Mouse (Mus musculus) megakaryocyte-erythroid progenitor cell, adult 5-6 weeks (primary cell): ENCODE data around the gene Mast3. TPM values are rescaled to one million over a fixed set of nuclear protein-coding genes. Genes with fewer than 3 reads are reported as not detected.

Experiments
- ATAC-seq: replicated peaks from 2 replicates; pipeline ENCODE4 v1.8.0; 2016; ENCODE audit warnings: mild to moderate bottlenecking, inconsistent platforms; ENCODE audit not compliant: severe bottlenecking, poor library complexity, low FRiP score, low TSS enrichment
- total RNA-seq, 2 experiments: library from RNA; stranded (forward) in 1 of 2; stranded (reverse) in 1 of 2; fragments of 200-1000, 215-1000 nt in 1 of 2; fragments of >200 nt in 1 of 2; fragmentation: Nextera tagmentation in 1 of 2; gene quantifications; 2 replicates each; pipeline ENCODE4 v1.2.3; 2014 to 2017

Mast3 gene
- total RNA-seq, 2 experiments from 2014 or later, result 6.2 to 54.3 TPM

DNA sequence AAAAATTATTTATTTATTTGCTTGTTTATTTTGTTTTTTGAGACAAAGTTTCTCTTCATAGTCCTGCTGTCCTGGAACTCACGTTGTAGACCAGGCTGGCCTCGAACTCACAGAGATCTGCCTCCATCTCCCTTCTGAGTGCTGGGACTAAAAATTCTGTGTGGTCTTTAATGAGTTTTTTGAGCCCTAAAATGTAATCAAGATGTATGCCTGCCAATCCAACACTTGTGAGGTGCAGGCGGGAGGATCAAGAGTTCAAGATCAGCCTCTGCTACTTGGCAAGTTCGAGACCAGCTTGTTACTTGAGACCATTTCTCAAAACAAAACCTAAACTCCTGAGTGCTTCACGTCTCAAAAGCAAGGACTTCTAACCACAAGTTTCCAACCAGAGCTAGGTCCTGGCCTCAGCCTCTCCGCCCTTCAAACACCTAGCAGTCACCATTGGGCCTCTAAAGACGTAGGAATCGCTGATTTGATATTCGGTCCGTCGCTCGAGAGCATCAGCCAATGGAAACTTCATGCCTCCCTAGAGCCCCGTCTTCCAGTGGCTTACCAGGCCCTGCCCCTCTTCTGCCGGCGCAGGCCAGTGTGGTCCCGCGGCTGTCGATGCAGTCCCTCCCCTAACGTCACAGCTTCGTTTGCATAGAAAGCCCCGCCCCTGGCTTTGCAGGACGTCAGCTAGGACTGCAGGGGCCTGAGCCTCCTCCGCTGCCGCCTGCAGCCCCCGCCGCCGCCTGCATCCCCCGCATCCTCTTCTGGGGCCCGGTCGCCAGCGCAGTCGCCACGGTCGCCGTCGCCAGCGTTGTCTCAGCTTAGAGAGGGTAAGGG lies 50.6 kb downstream of the Mast3 start, which contains the start of gene Rab3a:
TSS of gene Rab3a (plus strand) at position 637 of the 828 bp plus-strand sequence.
- peak; percentile 95 for ATAC-seq

DNA sequence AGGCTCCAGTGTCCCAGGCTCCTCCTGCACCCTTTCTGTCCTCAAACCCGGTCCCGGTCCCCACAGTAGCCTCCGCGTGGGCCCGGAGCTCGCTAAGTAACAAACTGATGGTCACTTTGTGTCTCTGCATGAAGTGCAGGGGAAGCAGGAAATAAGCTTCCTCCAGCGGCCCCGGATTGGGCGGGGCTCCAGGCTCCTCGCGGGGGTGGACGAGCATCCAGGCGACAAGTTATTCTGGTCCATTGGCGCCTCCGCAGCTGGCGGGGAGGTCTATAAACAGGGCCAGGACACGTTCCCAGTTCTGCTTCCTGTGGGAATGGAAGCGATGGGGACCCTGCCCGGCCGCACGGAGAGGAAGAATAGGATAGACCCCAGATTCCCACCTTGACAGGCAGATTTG lies 51.7 kb downstream of the Mast3 start:
- ATAC-seq, result no peak

DNA sequence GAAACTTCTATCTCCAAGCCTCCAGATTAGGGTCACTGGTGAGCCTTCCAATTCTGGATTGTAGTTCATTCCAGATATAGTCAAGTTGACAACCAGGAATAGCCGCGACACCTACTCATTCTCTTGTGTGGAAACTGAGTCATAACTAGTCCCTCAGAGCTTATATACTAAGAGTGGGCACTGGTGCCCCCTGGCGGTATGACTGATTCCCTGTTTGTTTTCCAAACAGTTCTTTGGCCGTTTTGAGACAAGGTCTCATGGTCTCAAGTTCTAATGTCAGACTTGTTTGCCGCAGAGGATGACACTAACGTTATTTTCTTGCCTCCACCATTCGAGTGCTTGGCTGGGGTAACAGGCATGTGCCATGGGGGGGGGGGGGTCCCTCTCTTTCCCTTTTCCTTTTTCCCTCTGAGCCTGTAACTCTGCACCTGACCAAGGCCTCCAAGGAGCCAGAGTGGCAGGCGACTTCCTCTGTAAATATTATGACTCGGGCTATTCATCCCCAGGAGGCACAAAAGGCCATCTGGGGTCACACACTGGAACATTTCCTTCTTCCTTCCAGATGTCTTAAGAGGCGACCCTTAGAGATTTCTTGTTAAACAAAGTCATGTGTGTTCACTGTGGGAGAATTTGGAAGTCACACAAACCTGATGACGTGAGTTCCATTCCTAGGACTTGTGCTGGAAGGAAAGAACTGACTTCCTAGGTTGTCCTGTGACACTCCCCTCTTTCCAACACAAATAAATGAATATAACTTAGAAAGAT lies 52.7 kb downstream of the Mast3 start:
- ATAC-seq, result no peak

DNA sequence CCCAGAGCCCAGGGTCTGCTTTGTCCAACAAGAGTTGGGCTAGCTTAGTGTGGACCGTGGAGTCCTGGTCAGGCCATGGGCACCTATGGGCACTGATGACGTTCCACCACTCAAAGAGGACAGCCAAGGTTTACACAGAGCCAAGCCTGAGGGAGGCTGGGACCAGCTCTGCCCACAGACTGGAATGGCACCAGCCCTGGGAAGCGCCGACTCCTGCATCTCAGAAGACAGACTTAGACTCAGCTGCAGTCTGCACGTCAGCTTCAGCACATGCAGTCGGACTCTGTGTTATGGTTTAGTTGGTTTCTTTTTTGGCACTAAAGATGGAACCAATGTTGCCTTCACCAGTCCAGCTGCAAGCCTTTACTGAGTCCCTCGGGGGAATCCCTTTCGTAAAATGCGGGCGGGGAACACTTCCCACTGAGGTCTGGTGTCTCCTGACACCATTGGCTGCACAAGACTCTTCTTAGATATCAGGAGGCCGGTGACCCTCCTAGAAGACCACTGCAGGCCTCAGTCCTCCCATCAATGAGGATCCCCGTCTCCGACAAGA lies 54.6 kb downstream of the Mast3 start:
- ATAC-seq, result no peak

DNA sequence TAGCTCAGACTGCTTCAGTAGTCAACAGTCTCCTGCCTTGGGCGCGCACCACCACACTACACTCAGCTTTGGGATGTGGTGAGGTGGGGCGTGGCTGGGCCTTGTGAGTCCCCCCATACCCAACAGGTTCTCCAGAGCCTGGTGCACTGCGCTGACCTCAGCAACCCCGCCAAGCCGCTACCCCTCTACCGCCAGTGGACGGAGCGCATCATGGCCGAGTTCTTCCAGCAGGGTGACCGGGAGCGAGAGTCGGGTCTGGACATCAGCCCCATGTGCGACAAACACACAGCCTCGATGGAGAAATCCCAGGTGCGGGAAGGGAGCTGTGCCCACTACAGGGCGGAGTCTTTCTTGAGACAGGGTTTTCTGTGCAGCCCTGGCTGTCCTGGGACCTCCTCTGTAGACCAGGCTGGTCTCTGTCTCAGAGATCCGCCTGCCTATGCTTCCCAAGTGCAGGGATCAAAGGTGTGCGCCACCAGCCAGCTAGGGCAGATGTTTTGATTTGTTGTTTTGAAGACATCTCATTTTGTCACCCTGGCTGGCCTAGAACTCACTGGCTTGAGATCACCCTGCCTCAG lies 55.7 kb downstream of the Mast3 start:
- no peak for ATAC-seq

DNA sequence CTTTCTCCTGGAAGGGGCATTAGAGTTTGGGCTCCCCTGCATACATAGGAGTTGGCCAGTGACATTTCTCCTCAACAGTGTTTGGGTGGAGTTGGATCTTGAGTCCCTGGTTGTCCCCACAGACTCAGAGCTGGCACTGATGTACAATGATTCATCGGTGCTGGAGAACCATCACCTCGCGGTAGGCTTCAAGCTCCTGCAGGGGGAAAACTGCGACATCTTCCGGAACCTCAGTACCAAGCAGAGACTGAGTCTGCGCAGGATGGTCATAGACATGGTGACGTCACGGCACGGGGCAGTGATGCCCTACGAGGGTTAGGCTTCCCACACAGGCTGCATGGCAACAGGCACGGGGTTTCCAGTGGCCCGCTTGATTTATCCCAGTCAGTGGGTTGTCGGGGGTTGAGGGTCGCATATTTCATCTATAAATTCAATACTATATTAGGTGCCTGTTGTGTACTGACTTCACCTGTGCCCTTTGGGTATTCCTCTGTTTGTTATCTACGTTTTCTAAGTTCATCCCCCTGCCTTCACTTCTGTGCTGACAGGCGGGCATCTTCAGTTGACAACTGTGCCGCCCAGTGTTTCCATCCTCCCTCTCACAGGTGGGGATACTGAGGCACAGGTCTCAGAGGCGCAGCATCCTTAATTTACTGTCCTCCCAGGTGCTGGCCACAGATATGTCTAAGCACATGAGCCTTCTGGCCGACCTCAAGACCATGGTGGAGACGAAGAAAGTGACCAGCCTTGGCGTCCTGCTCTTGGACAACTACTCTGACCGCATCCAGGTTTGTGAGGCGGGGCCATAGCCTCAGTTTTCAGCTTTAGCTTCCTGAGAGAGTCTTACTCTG lies 56.4 kb downstream of the Mast3 start:
- no peak for ATAC-seq

DNA sequence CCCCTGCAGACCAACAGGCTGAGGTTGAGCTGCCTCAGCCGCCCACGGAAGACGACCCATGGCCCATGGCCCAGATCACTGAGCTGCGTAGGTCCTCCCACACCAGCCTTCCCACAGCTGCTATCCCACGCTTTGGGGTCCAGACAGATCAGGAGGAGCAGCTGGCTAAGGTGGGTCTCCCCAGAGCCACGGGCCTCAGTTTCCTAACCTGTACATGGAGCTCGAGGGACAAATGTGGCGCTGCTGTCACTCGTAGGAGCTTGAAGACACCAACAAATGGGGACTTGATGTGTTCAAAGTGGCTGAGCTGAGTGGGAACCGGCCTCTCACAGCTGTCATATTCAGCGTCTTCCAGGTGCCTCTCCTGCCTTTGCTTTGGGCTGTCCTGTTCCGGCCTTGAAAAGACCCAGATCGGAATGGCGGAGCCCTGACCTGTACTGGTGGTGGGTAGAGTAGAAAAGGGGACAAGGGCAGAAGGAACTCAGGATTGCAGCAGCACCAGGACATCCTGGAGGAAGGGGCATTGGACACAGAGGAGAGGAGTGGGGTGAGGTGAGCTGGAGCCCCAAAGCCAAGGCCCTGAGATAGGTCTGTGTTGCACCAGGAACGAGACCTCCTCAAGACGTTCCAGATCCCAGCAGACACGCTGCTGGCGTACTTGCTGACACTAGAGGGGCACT lies 57.5 kb downstream of the Mast3 start:
- ATAC-seq, result no peak

DNA sequence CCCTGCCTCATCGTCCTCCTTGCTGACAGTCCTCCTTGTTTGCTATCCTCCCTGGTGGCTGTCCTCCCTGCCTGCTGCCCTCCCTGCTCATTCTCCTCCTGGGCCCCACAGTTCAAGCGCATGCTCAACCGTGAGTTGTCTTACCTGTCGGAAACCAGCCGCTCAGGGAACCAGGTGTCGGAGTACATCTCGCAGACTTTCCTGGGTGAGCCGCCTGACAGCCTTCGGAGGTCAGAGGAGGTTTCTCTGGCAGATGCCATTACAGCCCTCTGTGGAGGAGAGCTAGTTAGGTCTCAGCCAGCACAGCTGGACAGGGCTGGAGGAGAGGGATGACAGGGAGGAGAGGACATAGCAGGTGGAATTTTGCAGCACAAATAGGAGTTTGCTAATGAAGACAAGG lies 58.2 kb downstream of the Mast3 start:
- ATAC-seq, result no peak

DNA sequence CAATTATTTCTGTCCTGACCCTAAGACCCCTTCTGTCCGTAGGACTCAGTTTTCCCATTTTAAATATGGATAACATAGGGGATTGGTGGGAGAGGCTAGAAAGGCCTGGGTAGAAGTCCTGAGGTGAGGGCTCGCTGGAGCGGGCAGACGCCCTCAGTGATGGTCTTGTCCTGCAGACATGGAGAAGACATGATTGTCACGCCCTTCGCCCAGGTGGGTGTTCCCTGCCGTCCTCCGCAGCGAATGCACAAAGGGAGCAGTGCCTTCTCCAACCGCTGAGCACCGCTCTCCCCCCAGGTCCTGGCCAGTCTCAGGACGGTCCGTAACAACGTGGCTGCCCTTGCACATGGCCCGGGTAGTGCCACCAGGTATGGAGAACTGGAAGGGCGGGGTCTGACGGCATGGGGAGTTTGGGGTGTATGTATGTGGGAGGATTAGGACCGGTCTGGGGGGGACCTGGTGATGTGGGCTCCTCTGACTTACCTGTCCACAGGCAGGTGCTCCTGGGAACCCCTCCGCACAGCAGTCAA lies 59.1 kb downstream of the Mast3 start:
- ATAC-seq, result no peak

DNA sequence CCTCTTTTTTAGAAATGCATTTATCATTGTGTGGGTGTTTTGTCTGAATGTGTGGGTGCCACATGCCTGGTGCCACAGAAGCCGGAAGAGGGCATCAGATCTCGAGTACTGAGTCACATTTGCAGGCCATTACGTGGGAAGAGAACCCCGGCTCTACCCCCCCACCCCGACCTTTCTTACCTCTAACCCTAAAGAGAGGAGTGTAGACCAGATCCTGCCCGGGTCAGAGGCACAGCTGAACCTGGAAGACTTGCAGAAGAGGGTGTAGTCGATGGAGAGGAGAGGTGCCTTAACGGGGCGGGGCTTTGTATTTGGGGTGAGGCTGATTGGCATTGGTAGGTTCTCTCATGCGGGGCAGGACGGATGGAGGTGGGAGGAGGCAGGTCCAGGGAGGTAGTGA lies 60.0 kb downstream of the Mast3 start:
- peak; percentile 47; the same call in 1 of the 2 replicates for ATAC-seq

DNA sequence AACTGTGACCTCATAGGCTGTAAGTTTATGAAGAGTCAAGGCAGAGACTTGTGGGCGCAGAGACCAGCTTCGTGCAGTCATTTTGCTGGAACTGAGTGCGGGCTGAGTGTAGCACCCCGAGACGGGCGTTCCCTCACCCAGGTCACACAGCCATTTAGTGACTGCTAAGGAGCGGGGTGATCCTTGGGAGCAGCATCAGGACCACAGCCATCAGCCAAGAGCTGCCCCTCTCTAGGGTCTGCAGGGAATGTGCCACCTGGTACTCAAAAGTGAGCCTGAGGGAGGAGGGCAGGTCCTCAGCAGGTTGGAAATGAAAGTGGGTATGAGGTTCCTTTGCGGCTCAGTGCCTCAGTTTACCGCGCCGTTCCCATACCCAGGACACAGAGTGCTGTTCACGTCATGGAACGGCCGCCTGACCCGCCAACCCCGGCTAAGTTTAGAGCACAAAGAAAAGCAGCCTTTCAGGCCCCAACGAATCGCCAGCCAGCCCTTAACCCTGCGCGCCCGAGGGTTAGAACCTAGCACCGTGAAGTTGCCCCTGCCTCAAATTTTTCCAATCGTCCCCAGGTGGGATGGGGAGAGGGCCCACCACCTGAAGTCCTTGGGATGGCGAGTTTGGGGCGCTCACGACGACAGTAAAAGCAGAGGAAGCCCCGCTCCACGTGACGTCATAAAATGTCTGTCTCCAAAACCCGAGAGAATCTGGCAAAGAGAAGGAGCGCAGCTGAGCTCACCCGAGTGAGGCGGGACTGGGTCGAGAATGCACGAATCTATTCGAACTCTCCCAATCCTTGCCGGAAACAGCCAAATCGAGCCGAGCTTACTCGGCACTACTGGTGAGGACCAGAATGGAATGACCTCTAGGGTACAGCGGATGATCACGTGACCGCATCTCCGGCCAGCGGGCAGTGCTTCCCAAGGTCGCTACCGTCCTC lies 60.9 kb downstream of the Mast3 start:
- no peak for ATAC-seq

DNA sequence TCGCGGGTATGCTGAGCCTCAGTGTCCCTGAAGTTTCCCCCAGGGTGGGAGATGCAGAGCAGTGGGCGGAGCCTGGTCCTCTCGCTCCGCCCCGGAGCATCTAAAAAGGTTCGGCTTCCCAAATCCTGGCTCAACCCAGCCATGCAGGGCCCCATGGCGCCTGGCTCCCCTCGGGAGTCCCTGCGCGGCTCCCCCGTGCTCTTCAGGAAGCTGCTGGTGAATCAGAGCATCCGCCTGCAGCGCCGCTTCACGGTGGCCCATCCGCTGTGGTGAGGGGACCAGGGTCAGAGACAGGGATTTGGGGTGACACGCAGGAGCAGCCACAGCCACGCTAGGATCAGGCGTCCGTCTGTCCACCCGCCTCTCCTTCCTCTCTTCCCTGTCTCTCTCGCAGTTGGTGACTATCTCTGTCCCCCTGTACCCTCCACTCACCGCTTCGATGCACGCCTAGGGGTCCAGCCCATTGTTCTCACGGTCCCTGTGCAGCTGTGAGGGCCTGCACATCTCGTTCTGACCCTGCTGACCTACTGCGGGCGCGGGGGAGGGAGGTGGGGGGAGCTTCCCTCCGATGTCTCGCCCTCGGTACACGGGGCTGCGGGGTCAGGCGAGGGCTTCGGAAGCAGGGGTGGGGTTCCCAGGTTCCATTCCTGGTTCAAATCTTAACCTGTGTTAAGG lies 61.7 kb downstream of the Mast3 start:
- ATAC-seq, result no peak

DNA sequence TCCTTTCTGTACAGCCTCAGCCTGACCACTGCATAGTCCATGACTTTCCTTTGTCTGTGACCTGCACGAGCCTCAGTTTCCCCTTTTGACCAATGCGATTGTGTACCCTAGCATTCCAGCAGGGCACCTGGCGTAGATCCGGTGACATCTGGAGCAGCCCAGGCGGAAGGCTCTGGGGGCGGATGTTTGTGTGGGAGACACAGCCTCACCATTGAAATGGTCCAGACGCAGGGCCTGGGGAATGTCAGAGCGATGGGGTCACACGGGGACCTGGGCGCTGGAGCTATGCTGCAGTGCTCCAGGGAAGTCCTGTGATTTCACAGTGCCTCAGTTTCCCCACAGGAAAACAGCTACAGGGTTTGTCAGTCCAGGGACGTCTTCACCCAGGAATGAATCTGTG lies 62.7 kb downstream of the Mast3 start:
- ATAC-seq, result no peak

DNA sequence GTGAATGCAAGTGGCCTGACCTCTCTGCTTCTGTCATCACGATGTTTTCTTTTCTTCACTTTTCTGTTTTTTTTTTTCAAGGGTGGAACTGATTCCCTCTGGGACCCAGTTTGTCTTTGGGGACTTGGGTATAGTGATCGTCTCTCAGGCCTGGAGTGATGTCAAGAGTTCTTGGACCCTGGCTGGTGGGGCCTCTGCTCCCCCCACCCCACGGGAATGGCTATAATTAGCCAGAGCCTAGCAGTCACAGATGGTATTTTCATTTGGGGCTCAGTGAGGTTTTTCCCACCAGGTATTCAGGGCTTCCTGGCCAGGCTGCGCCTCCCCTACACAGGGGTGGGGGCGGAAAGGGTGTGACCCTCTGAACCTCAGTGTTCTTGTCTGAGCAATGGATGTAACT lies 63.2 kb downstream of the Mast3 start:
- ATAC-seq, result no peak

DNA sequence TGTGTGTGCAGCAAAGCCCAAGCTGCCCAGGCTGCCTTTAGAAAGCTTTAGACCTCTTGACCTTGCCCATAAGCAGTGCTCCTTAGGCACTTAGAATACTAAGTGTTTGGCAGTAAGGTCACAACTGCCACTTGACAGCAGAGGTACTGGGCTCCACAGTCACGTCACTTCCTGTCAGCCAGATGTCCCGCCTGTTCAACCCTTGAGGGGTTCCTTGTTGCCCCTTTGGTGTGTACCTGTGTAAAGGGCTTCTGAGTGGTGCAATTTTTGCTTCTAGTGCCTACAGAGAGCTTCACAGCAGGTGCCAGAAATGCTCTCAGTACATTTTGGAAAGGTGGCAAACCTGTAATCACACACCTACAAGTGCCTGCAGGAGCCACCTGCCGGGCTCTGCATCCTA lies 66.6 kb downstream of the Mast3 start:
- no peak for ATAC-seq

DNA sequence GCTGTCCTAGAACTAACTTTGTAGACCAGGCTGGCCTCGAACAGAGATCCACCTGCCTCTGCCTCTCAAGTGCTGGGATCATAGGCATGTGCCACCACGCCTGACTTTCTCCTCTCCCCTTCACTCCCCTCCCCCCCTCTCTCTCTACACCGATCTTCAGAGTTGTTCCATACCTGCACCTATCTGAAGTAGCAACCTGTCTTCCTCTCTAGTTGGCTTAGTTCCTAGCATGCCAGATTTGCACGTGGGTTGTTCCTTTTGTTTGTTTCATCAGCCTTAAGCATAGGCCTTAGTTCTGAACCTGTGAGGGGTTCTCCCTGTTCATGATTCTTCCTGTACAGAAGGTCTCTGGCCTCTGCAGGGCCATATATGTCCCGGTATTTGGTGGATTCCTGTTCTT lies 67.1 kb downstream of the Mast3 start:
- ATAC-seq, result no peak

DNA sequence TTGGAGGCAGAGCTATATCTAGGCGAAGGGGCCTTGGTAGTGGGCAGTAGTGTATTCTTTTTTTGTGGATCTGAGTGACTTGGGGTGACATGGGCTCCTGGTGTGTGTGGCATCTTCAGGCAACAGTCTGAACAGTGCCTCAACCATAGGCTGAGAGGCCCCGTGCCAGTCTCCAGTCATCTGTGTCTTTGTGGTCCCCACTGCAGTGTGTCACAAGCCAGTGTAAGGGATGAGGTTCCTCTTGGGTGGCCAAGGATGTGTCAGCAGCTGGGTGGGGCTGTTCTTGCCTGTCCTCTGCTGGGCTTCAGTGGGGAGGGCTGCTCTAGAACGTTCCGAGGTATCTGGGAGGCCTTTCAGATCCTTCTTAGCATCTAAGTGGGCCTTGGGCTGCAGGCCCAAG lies 73.9 kb downstream of the Mast3 start:
- 0 out of 2 replicates have a peak, but pooled peaks have one; percentile 10 for ATAC-seq
